Mouse (Mus musculus) layer of hippocampus, adult 9-11 months (tissue): ENCODE results near the gene Xlr4a.
"Not testable (repeated sequence)": the region's sequence is repeated elsewhere in the genome, so short reads cannot be mapped to it uniquely, and the experiment has no call there.

Experiments used
- DNase-seq: peaks from one replicate; pipeline ENCODE4 v3.0.0; 2022

Xlr4a gene

GRCm38 (mm10) chrX:73082267-73083055, at the start of gene Xlr4a:
Gene Xlr4a, minus strand, starts transcription at chrX:73082478.
- not testable (repeated sequence) for DNase-seq

- not testable (repeated sequence) for DNase-seq
Measured at GRCm38 (mm10) chrX:73122859-73123829, 40.9 kb upstream of the Xlr4a start.

- DNase-seq = not testable (repeated sequence)
Measured at GRCm38 (mm10) chrX:73116747-73117146, 34.5 kb upstream of the Xlr4a start, which contains the start of gene Gm14685. Gene Gm14685, plus strand, starts transcription at chrX:73117047.

- peak; percentile 3 for DNase-seq
Measured at GRCm38 (mm10) chrX:73096941-73097508, 14.7 kb upstream of the Xlr4a start, which contains the start of gene Xlr3a. Gene Xlr3a, minus strand, starts transcription at chrX:73097095.

- DNase-seq = not testable (repeated sequence)
Measured at GRCm38 (mm10) chrX:73066765-73067312, 15.4 kb downstream of the Xlr4a start.

GRCm38 (mm10) chrX:73064415-73064793, 17.9 kb downstream of the Xlr4a start, which contains the start of gene Pnma3:
Gene Pnma3, plus strand, starts transcription at chrX:73064787.
- no peak for DNase-seq

GRCm38 (mm10) chrX:73063512-73064414, 18.5 kb downstream of the Xlr4a start:
- peak; percentile 42 for DNase-seq

GRCm38 (mm10) chrX:73062323-73062722, 20.0 kb downstream of the Xlr4a start:
- DNase-seq = no peak

GRCm38 (mm10) chrX:73061528-73061927, 20.8 kb downstream of the Xlr4a start:
- DNase-seq = no peak

GRCm38 (mm10) chrX:73053860-73054563, 28.3 kb downstream of the Xlr4a start:
- DNase-seq = peak; percentile 90

- no peak for DNase-seq
Measured at GRCm38 (mm10) chrX:73039666-73040065, 42.6 kb downstream of the Xlr4a start.

GRCm38 (mm10) chrX:73038831-73039230, 43.4 kb downstream of the Xlr4a start:
- no peak for DNase-seq

GRCm38 (mm10) chrX:73037003-73037402, 45.3 kb downstream of the Xlr4a start, which contains the start of gene Pnma5:
Gene Pnma5, minus strand, starts transcription at chrX:73037103.
- DNase-seq = no peak
